Mouse (Mus musculus): Measurements from ENCODE around the gene Btbd19.

Gene Btbd19

DNA sequence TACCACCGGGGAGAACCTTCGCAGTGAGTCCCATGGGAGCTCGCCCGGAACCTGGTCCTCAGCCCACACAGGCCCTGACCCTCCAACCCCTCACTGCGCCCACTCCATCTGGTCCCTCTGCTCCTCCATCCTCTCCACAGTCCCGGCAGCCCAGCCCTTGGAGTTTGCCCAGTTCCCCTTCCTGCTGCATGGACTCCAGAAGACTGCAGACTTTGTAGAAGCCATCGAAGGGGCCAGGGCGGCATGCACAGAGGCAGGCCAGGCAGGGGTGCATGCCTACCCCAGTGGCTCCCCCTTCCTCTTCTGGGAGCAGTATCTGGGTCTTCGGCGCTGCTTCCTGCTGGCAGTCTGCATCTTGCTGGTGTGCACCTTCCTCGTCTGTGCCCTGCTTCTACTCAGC lies 14.5 kb downstream of the Btbd19 start:
- no peak for DNase-seq

DNA sequence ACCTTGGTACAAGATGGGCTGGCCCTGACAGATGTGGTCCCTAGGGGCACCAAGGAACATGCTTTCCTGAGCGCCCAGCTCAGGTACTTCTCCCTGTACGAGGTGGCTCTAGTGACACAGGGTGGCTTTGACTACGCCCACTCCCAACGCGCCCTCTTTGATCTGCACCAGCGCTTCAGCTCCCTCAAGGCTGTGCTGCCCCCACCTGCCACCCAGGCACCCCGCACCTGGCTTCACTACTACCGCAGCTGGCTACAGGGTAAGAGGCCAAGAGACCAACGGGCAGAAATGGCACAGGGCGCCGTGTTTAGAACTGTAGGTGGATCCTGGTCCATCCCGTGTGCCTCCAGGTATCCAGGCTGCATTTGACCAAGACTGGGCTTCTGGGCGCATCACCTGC lies 15.3 kb downstream of the Btbd19 start:
- no peak for DNase-seq

GRCm38 (mm10) chr4:117109330-117109729 lies 16.2 kb downstream of the Btbd19 start:
- DNase-seq: no peak

DNA sequence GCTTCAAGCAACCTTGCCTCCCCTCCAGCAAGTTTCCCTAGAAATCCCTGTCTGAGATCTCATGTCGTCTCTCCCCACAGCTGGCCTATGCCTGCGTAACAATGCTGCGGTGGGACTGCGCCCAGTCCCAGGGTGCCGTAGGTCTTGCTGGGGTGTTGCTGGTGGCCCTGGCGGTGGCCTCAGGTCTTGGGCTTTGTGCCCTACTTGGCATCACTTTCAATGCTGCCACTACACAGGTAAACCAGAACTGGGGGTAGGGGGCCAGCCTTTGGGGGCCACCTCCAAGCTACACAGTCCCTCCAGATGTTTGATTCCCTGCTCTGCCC lies 17.0 kb downstream of the Btbd19 start:
- no peak for DNase-seq

GRCm38 (mm10) chr4:117107813-117108523 lies 17.6 kb downstream of the Btbd19 start:
- DNase-seq: no peak

DNA sequence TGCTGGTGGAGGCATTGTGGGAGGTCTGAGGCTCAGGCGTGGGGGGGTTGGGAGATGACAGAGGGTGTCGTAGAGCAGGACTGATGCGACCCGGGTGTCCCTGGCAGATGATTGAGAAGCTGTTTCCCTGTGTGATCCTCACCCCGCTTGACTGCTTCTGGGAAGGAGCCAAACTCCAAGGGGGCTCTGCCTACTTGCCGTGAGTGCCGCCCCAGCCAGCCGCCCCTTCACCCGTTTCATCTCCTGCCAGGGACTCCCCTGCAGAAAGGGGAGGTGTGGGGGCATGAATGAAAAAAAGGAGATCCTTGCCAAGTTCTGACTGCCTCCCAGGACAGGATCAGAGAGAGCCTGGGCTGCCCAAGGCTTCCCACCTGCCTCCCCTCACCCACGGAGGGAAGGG lies 20.4 kb downstream of the Btbd19 start:
- DNase-seq: no peak

GRCm38 (mm10) chr4:117104672-117105071 lies 20.9 kb downstream of the Btbd19 start:
- DNase-seq: no peak

DNA sequence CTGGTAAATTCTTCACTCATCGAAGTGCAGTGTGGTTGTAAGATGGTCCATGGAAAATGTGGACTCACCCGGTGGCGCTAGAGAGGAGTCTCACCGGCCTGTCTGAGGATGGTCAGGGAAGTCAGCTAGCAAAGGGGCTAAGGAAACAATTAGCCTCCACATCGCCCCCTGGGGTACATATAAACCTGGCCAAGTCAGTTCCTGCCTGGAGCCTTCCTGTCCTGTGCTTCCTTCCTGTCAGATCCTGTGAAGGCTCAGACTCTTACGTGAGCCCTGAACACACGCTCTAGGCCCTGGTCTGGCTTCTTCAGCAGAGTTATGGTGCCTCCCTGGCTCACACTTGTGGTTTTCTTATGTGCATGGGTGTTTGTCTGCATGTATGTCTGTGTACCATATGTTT lies 24.3 kb downstream of the Btbd19 start:
- DNase-seq: no peak

DNA sequence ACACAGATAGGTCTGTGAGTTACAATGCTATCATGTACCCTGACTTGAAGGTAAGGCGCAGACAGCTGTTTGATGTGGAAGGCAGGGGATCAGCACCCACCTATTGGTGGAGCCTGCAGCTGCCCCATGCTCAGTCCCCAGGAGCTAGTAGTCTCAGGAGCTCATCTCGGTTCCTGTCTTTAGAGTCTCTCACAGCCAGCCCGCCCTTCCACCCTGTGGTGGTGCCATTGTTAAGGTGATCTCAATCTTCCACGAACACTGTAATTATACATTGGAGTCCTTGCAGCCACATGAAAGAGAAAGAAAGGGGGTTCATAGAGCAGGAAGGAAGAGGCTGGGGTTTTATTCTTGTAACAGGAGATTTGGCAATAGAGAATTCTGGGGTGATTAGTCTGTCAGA lies 25.5 kb downstream of the Btbd19 start:
- DNase-seq: no peak

DNA sequence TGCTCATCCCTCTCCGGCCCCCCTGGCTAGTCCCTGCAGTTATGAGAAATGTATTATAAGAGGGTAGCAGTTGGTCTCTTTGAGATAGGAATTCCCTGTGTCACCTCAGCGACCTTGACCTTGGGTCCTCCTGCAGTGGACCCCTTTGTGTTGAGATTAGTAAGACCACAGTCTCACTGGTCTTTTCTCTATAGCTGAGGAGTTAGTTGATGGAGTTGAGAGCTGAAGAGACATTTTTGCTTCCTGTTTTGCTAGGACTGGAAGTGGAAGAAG lies 26.8 kb downstream of the Btbd19 start:
- DNase-seq: no peak

- no peak for DNase-seq
These were observed 27.4 kb downstream of the Btbd19 start for GRCm38 (mm10) chr4:117097969-117098763.

DNA sequence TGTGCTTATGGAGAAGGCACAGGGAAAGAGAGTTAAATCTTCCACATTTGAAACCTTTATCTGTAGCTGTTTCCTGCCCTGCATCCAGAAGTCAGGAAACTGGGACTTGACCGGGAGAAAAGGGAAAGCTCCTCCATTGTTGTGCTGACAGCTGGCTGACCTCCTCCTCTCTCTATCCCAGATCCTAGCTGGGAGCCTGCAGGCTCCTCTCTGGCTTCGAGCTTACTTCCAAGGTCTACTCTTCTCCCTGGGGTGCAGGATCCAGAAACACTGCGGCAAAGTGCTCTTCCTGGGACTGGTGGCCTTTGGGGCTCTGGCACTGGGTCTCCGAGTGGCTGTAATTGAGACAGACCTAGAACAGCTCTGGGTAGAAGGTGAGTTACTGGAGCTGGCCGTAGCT lies 28.9 kb downstream of the Btbd19 start:
- DNase-seq: no peak

DNA sequence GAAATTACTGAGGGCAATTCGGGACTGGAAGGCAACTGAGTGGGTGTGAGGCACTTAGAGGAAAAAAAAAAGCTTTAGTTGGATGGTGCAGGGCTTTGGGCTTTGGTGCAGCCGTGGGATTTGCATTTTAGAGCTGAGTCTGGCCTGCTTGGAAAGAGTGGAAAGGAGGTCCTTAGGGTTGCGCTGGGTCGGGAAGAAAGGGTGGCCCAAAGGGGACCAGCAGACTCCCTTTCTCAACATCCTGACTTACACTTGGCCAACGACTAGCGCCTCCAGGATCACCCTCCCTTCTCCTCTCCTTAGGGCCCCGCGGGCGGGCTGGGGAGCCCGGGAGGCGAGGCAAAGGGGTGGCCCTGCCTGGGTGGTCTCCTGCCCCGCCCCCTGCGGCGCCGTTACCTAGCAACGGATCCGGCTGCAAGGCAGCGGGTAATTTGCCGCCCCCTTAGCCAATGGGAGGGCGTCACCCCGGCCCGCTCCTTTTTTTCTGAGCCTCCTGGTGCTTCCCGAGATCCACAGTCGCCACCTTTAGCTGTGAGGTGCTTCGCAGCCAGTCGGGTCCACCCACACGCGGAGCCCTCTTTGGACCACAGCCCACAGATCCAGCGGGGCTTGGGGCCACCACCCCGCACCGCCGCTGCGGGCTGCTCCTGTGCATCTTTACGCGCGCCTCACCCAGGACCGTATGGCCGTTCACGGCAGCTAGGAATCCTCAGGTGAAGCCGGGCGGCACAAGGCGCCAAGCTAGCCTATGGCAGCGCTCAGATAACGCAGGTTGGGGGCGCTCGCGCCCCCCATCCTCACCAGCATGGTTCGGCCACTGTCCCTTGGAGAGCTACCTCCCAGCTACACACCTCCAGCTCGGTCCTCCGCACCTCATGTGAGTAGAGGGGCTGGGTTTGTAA lies 29.7 kb downstream of the Btbd19 start, which contains the start of gene Ptch2:
TSS of gene Ptch2 (plus strand) at position 525 of the 902 bp plus-strand sequence.
- peak; percentile 38 for DNase-seq

DNA sequence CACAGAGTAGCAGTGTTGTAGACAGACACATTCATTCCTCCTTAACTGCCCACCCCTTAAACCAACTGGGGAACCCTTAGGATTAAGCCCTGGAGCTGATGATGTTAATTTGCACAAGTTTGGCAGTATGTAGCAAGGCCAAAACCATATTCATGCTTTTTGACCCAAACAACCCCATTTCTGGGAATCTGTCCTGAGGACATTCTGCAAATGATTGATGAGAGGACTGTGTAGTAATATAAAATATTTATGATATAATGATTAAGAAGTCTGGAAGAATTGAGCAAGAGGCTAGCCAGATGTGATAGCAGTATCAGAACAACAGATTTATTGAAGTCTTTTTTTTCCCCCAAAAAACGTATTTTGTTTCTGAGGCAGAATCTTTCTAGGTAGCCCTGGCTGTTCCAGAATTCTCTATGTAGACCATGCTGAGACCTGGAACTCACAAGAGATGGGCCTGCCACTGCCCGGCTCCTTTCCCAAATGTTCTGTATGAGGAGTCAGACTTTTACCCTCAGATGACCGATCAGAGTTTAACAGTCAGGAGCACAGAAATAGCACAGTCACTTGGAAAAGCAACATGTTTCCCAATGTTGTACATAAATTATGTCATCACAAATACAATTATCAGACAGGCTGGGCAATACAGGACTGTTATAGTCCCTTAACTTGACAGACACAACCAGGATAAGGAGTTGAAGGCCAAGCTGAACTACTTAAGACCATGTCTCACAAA lies 30.7 kb downstream of the Btbd19 start:
- no peak for DNase-seq

DNA sequence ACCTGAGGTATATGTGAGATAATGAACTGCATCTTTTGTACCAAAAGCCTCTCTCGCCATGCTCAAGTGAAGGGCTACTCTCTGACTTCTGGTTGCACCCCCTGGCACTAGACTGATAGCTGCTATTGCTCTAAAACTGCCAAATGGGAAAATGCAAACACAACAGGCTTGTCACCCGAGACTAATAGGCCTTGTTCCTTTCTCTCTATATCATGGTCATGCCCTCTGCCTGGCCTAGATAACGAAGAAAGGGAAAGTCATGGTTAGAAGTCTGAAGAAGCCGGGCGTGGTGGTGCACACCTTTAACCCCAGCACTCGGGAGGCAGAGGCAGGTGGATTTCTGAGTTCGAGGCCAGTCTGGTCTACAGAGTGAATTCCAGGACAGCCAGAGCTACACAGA lies 34.9 kb downstream of the Btbd19 start:
- DNase-seq: no peak

- DNase-seq: no peak
These were observed 37.4 kb downstream of the Btbd19 start for GRCm38 (mm10) chr4:117087948-117088640.

- no peak for DNase-seq
These were observed 54.3 kb downstream of the Btbd19 start for GRCm38 (mm10) chr4:117071183-117071582.

DNA sequence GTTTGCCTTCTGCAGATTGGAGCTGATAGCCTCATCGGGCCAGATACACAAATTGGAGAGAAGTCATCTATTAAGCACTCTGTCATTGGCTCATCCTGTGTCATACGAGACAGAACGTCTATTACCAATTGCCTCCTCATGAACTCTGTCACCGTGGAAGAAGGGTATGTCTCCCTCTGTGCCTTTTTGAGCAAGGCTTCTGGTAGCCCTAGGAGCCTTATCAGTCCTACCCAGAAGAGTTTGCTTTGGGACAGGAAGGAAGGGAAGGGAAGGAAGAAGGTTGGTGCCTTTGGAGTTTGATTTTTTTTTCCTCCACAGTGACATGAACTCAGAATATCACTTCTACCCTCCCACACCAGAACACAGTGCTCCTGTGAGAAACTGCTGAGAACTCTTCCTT lies 54.9 kb downstream of the Btbd19 start:
- DNase-seq: no peak

- DNase-seq: no peak
These were observed 55.9 kb downstream of the Btbd19 start for GRCm38 (mm10) chr4:117069647-117070046.

Measured in right cerebral cortex, postnatal 25 days (tissue).